Mouse (Mus musculus) liver, embryonic 11.5 days (tissue): Measurements from ENCODE around the gene Mlph. TPM values are rescaled to one million over a fixed set of nuclear protein-coding genes. Genes with fewer than 3 reads are reported as not detected.

Experiments
- ATAC-seq: fragments of 200-750 bp; cut with Nextera tagmentation; replicated peaks from 2 replicates; pipeline ENCODE4 v1.8.0; 2017; ENCODE audit warnings: moderate number of reproducible peaks, mild to moderate bottlenecking, moderate TSS enrichment, moderate library complexity; ENCODE audit not compliant: low FRiP score
- DNase-seq: peaks from one replicate; pipeline ENCODE4 v3.0.0-alpha.2; 2017; ENCODE audit warnings: low spot score
- H3K27ac ChIP-seq: fragments of 300-500 bp; sonication (generic); 2 replicates; pipeline ENCODE4 v1.5.1; 2014; ENCODE audit warnings: mild to moderate bottlenecking, low read depth, low read length, control low read depth
- H3K27me3 ChIP-seq: fragments of 300-500 bp; sonication (generic); replicated peaks from 2 replicates; pipeline ENCODE4 v1.6.1; 2014; ENCODE audit warnings: low read length, mixed read lengths; ENCODE audit not compliant: control insufficient read depth, insufficient read depth
- H3K36me3 ChIP-seq: fragments of 300-500 bp; sonication (generic); 2 replicates; pipeline ENCODE4 v1.6.1; 2014; ENCODE audit warnings: mild to moderate bottlenecking, low read length, moderate library complexity, mixed read lengths; ENCODE audit not compliant: control insufficient read depth, insufficient read depth
- H3K4me1 ChIP-seq: fragments of 300-500 bp; sonication (generic); replicated peaks from 2 replicates; pipeline ENCODE4 v1.6.1; 2014; ENCODE audit warnings: low read length, mixed read lengths; ENCODE audit not compliant: control insufficient read depth, insufficient read depth
- H3K4me2 ChIP-seq: fragments of 300-500 bp; sonication (generic); 2 replicates; pipeline ENCODE4 v1.6.1; 2014; ENCODE audit warnings: mild to moderate bottlenecking, control low read depth, moderate library complexity
- H3K4me3 ChIP-seq: fragments of 300-500 bp; sonication (generic); 2 replicates; pipeline ENCODE4 v1.5.1; 2014; ENCODE audit warnings: low read depth, low read length, control low read depth
- H3K9ac ChIP-seq: fragments of 300-500 bp; sonication (generic); 2 replicates; pipeline ENCODE4 v1.6.1; 2014; ENCODE audit warnings: low read depth, low read length, control low read depth
- H3K9me3 ChIP-seq: fragments of 300-500 bp; sonication (generic); 2 replicates; pipeline ENCODE4 v1.6.1; 2016; ENCODE audit warnings: low read length, inconsistent platforms, mixed read lengths; ENCODE audit not compliant: control insufficient read depth
- WGBS: fragments of 180-500 bp; shearing (Covaris S2); extraction: QIAGEN DNeasy Blood & Tissue Kit; methylation state at CpG from one replicate; pipeline ENCODE4 v1.1.7; 2014; 5-methylcytosine and 5-hydroxymethylcytosine counted together
- polyA plus RNA-seq: library from polyadenylated mRNA; unstranded; fragments of >200 nt; fragmentation: Nextera tagmentation; extraction: Ambion mirVana; gene quantifications from 2 replicates; pipeline ENCODE4 v1.2.1, GENCODE M21; 2014

Mlph gene
- polyA plus RNA-seq, 1 experiment from 2014 or later, result not detected

DNA sequence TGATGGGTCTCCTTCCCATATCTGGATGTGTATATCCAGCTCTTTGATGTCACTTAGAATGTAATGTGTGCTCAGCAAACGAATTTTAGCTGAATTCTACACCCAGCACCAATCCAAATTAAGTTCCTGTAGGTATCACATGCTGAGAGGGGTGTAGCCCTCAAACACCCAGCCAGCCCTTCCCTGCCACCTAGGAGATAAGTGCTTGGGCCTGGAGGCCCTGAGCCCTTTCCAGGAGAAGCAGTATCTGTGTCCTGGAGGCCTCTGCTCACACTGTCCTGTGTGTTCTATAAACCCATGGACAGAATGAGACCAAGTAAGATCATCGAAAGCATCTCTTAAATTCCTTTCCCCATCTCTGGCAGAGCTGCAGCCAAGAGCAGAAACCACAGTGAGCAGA lies 32.4 kb downstream of the Mlph start:
- Histone ChIP-seq H3K4me2 (no peak overlapping the region), H3K9ac (no peak overlapping the region), H3K27me3 (no peaks in the 10 kb centered on the region; the same call in 1 of the 2 replicates), H3K36me3 (no peaks in the 10 kb centered on the region), H3K9me3 (no peaks in the 10 kb centered on the region), H3K27ac (no peak overlapping the region), H3K4me1 (no peaks in the 10 kb centered on the region), H3K4me3 (no peak overlapping the region)
- WGBS, result 64% methylated on average over 2 of the region's 2 CpGs
- peak; percentile 86 for ATAC-seq
- no peak for DNase-seq

DNA sequence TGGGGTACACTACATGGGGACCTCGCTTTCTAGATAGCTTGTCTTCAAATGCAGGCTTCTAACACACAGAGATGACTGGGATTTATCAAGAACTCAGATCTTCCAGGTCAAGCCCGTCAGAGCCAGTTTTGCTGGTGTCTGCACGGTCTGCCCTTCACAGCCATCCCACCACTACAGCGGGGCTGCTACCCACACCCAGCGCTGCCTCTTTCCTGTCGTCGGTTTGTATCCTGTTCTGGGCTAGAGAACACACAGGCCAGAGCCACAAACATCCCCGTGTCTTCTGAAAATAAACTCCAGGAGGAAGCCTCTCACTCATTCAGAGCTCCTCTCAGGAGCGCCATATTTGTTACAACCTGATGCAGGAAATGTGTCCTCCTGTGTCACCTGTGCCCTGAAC lies 34.4 kb downstream of the Mlph start:
- Histone ChIP-seq H3K4me1 (no peaks in the 10 kb centered on the region), H3K4me3 (no peak overlapping the region), H3K4me2 (no peak overlapping the region), H3K9me3 (no peaks in the 10 kb centered on the region), H3K27me3 (0 out of 2 replicates have a peak, but pooled peaks cover 2% of the 10 kb centered on the region), H3K36me3 (no peaks in the 10 kb centered on the region), H3K9ac (no peak overlapping the region), H3K27ac (no peak overlapping the region)
- 35% methylated on average over 9 of the region's 9 CpGs for WGBS
- DNase-seq (no peak), ATAC-seq (no peak)

DNA sequence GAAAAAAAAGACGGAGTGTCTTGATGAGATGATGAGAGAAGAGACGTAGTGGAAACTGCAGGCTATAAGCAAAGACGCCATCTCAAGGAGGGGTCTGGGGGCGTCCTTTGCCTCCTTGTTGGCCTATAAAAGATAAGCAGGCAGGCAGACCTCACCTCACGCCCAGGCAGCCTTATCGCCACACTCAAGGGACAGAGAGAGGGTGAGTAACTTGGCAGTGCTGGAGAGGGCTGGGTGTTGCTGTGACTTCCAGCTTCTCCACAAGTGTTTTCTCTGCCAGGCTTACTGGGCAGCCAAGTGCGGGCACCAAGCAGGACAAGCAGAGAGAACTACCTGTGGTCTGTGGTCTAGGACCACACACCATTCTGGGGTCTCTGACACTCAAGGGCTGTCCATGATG lies 36.8 kb downstream of the Mlph start:
- ATAC-seq, result peak; percentile 62; the same call in 1 of the 2 replicates
- DNase-seq, result no peak
- H3K27ac ChIP-seq, result no peak overlapping the region
- H3K4me3 ChIP-seq, result no peak overlapping the region
- no peak overlapping the region for H3K4me2 ChIP-seq
- H3K27me3 ChIP-seq, result 0 out of 2 replicates have a peak, but pooled peaks cover 2% of the 10 kb centered on the region
- no peak overlapping the region for H3K9ac ChIP-seq
- no peaks in the 10 kb centered on the region for H3K4me1 ChIP-seq
- H3K36me3 ChIP-seq, result no peaks in the 10 kb centered on the region
- WGBS, result 60% methylated on average over 7 of the region's 7 CpGs
- H3K9me3 ChIP-seq, result no peaks in the 10 kb centered on the region

DNA sequence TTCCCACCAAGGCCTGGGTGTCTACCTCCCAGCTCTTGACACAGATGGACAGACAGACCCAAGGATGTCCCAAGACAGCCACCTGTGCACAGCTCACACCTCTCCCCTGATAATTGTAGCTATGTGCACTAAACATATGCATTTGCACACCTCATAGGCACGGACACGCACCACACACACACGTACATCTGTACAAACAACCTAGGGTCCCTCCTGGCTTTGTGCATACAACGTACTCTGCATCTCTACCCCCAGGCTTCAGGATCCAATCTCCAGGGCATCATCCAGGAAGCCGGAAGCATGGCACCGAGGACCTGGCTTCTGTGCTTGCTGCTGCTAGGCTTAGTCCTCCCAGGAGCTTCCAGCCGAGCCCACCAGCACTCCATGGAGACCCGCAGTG lies 37.9 kb downstream of the Mlph start, which contains the start of gene Prlh:
Gene Prlh (plus strand): TSS at position 301 of the 400 bp plus-strand sequence.
- H3K27me3 ChIP-seq, result 0 out of 2 replicates have a peak, but pooled peaks cover 2% of the 10 kb centered on the region
- no peaks in the 10 kb centered on the region for H3K9me3 ChIP-seq
- no peak within 1 kb of the TSS for H3K27ac ChIP-seq
- no peak within 1 kb of the TSS for H3K9ac ChIP-seq
- no peak within 1 kb of the TSS for H3K4me3 ChIP-seq
- H3K4me1 ChIP-seq, result no peaks in the 10 kb centered on the region
- WGBS, result 81% methylated on average over 8 of the region's 8 CpGs
- ATAC-seq (no peak), DNase-seq (no peak)
- H3K36me3 ChIP-seq, result no peaks in the 10 kb centered on the region
- H3K4me2 ChIP-seq, result no peak within 1 kb of the TSS

DNA sequence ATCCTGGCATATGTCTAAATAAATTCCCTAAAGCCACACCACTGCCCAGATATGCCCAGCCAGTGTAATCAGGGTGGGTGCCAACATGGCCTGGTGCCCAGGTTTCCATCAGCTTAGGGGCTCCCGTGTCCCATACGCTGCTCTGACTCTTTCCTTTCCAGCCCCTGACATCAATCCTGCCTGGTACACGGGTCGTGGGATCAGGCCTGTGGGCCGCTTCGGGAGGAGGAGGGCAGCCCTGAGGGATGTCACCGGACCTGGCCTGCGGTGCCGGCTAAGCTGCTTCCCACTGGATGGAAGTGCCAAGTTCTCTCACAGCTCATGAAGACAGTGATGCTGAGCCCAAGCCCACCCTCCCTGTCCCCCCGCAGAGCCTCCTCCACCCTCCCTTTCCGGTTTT lies 38.8 kb downstream of the Mlph start:
- no peak overlapping the region for H3K27ac ChIP-seq
- H3K4me1 ChIP-seq, result no peaks in the 10 kb centered on the region
- H3K27me3 ChIP-seq, result peaks cover 2% of the 10 kb centered on the region; the same call in 1 of the 2 replicates
- H3K36me3 ChIP-seq, result no peaks in the 10 kb centered on the region
- no peak for ATAC-seq
- no peak for DNase-seq
- WGBS, result 70% methylated on average over 11 of the region's 11 CpGs
- no peak overlapping the region for H3K4me3 ChIP-seq
- no peak overlapping the region for H3K4me2 ChIP-seq
- no peaks in the 10 kb centered on the region for H3K9me3 ChIP-seq
- H3K9ac ChIP-seq, result no peak overlapping the region

DNA sequence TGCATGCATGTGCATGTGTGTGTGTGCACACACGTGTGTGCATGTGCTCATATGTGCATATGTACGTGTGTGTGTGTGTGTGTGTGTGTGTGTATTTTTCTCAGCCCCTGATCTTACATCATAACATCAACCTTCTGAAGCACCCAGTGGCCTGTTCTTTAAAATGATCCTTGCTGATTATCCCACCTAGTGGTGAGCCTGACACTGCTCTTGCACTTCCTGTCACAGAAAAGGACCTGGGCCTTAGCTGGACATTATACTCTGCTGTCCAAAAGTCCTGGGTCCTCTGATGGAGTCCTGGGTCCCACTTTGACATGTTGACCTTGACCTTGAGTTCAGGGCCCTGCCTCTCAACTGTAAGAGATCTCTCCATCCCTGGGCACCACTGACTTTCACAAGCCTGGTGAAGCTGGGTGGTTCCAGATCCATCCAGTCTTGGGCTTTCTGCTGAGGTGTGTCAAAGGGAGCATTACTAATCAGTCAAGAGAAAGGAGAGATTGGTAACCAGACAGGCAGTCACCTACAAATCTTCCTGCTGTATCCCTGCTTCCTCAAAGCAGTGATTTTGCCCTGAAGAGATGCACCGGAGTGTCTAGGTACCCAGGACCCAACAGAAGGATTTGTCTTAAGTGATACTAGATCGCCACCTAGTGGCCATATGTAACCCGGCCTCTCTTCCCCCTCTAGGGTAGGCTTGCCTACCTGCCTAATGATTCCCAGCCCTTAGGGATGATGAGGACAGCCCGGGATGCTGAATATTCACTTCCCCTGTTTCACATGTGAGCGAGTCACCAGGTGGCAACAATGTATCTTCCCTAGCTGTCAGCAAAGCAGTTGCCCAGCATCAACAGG lies 41.6 kb downstream of the Mlph start:
- no peaks in the 10 kb centered on the region for H3K36me3 ChIP-seq
- ATAC-seq (peak; percentile 43; the same call in 1 of the 2 replicates), DNase-seq (peak; percentile 48)
- H3K4me2 ChIP-seq, result no peak overlapping the region
- H3K4me1 ChIP-seq, result no peaks in the 10 kb centered on the region
- H3K27me3 ChIP-seq, result peaks cover 2% of the 10 kb centered on the region; the same call in 1 of the 2 replicates
- no peaks in the 10 kb centered on the region for H3K9me3 ChIP-seq
- WGBS, result 29% methylated on average over 7 of the region's 7 CpGs
- no peak overlapping the region for H3K9ac ChIP-seq
- no peak overlapping the region for H3K27ac ChIP-seq
- H3K4me3 ChIP-seq, result no peak overlapping the region

DNA sequence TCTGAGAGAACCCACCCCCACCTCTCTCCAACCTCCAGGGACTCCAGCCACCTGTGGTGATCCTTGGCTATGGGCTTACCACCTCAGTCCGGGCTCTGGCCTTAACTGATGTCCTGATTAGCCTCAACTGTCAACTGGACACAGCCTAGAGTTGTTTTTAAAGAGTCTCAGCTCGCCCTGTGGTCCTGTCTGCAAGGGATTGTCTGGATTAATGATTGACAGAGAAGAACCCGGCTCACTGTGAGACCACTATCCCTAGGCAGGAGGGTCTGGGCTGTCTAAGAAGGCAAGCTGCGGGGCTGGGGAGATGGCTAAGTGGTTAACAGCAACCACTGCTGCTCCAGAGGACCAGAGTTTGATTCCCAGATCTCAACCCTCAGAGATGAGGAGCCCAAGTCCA lies 47.6 kb downstream of the Mlph start:
- no peak overlapping the region for H3K9ac ChIP-seq
- 30% methylated on average over 4 of the region's 4 CpGs for WGBS

DNA sequence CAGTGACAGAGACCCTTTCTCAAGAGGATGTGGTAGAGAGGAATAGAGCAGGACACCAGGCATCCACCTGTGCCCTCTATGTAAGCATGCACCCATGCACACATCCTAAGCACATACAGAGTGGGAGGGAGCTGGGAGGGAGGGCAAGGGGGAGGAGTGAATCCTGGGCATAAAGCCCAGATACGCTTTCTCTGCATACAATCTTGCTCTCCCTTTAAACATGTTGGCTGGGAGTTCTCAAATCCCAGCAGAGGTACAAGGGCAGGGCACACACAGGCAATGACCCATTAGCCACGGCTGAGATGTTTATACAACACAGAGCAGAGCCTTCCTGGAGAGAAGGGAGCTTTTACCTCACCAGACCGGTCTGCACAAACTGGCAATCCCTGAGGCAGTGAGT lies 48.1 kb downstream of the Mlph start:
- H3K4me1 ChIP-seq, result 0 out of 2 replicates have a peak, but pooled peaks cover 3% of the 10 kb centered on the region
- no peak overlapping the region for H3K27ac ChIP-seq
- DNase-seq, result no peak
- H3K27me3 ChIP-seq, result no peaks in the 10 kb centered on the region; the same call in 1 of the 2 replicates
- H3K4me3 ChIP-seq, result no peak overlapping the region
- no peak overlapping the region for H3K9ac ChIP-seq
- no peak for ATAC-seq
- no peak overlapping the region for H3K4me2 ChIP-seq
- WGBS, result 44% methylated on average over 3 of the region's 3 CpGs
- no peaks in the 10 kb centered on the region for H3K36me3 ChIP-seq
- H3K9me3 ChIP-seq, result no peaks in the 10 kb centered on the region

More for the DNA sequence above, 47.6 kb downstream of the Mlph start:
- Histone ChIP-seq H3K36me3 (no peaks in the 10 kb centered on the region), H3K4me1 (0 out of 2 replicates have a peak, but pooled peaks cover 3% of the 10 kb centered on the region), H3K9me3 (no peaks in the 10 kb centered on the region), H3K27ac (no peak overlapping the region), H3K4me3 (no peak overlapping the region), H3K4me2 (no peak overlapping the region), H3K27me3 (no peaks in the 10 kb centered on the region; the same call in 1 of the 2 replicates)
- no peak for ATAC-seq
- no peak for DNase-seq

DNA sequence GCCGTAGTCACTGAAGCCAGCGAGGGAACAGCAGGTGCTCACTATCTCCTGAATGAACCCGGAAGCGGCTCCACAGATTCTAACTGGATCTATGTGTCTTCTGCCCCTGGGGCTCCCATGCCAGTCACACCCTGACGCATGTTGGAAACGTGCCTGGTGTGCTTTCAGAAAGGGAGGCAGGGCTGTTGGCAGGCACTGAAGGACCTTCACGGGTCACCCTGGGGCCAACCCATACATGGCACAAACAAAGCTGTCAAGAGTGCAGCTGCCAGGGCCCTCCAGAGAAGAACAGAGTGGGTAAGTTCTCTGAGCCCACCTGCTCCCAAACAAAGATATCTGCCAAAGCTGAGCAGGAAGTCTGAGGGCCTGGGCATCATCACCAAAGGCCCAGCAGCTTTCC lies 52.7 kb downstream of the Mlph start:
- no peaks in the 10 kb centered on the region for H3K27me3 ChIP-seq
- H3K4me3 ChIP-seq, result no peak overlapping the region
- no peak overlapping the region for H3K9ac ChIP-seq
- ATAC-seq (no peak), DNase-seq (no peak)
- 75% methylated on average over 7 of the region's 7 CpGs for WGBS
- H3K9me3 ChIP-seq, result no peaks in the 10 kb centered on the region
- H3K36me3 ChIP-seq, result no peaks in the 10 kb centered on the region
- H3K4me2 ChIP-seq, result no peak overlapping the region
- no peak overlapping the region for H3K27ac ChIP-seq
- peaks cover 11% of the 10 kb centered on the region for H3K4me1 ChIP-seq
